Mouse (Mus musculus): ENCODE measurements around the gene Gnas.

Gnas gene

DNA sequence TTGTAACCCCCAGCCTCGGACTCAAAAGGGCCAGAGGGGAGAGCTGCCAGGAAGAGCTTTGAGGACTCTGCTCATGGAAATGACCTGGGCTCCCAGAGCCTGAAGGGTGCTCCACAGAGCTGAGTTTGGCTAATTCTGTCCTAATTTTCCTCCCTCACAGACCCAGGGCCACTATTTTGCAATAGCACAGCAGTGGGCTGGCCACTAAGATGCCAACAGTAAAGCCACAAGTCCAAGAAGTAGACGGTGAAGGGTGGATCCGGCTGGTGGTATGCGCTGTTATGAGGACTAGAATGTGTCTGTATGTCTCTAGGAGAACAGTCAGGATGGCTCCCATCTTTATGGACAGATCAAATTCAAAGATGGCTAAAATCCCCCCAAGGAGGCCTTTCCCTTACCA lies 74.4 kb downstream of the Gnas start:
- CTCF ChIA-PET, result no interaction called here

DNA sequence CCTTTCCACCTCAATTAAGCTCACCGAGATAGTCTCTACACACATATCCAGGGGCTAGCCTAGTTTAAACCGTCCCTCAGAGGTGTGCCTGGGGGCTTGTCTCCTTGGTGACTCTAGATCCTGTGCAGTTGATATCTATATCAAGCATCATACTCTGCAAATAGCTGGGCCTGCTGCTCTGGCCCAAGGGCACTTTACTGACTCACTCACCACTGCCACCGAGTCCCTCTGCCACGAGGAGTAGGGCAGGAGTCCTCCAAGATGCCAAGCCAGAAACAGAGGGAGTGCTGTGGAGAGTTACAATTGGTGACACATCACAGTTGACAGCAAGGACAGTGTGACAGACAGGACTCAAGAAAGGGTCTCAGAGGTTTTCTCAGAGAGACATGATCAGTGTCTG lies 75.5 kb downstream of the Gnas start:
- CTCF ChIA-PET, result no interaction called here

DNA sequence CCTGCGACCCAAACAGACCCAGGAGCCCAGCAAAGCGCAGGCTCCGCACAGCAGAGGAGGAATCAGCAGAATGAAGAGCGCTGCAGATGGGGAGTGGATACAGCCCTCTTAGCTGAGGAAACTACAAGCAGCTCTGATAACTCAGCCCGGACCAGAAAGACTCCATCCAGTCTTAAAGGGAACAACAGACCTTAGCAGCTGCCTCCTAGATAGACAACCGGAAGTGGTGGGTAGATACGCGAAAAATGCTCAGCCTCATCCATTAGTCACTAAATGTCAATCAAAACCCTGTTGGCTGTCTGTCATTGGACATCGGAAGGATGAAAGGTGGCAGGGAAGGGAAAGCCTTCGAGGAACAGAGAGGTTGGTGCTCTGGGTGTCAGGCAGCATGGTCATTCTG lies 82.5 kb downstream of the Gnas start:
- CTCF ChIA-PET, result no interaction called here

DNA sequence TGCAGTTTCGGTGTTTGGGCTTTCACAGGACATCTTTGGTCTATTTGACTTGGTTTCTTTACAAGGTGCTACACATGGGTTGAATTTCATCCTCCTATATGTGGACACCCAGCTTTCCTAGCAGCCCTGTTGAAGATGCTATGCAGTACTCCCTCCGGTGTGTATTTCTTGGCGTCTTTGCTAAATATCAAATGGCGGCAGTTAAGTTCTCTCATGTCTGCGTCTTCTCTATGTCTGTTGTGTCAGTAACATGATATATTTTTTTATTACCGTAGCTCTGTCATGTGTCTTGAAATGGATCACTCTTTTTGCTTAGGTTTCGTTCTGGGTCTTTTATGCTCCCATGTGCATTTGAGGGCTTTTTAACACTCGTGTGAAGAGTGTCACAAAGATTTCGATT lies 96.9 kb downstream of the Gnas start:
- CTCF ChIA-PET, result no interaction called here

DNA sequence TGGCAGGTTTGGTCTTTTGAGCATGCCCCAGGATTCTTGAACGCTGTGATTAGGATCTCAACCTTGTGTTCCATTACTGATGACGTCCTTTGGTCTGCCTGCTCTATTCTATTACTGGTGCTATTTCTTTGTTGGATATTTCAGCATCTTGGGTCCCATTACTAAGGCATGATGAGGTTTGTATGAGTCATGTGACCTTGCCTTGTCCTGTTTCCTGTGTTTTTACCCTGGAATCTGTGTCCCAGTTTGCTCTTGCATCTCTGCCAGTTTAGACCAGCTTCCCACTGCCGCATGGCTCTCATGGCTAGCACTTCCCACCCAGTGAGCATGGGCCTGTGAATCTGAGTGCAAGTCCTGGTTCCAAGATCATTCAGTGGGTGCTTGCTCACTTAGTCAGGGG lies 107.8 kb downstream of the Gnas start:
- CTCF ChIA-PET, result no interaction called here

DNA sequence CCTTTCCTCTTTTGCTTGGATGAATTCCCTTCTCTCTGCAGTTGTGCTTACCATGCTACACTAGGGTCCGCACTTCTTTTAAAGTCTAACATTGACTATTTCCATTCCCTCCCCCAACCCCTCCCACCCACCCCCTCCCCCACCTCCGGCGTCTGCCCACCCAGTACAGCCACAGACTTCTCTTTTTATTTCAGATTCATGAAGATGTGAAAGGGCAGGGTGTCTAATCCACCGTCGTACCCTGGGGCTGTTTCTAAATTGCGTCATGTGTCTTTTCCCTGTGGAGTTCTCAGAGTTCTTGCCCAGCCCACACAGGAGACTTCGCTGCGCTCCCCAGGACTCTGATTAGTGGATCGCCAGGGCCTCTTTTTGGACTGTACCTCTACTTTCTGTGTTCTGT lies 108.4 kb downstream of the Gnas start:
- CTCF ChIA-PET, result no interaction called here

DNA sequence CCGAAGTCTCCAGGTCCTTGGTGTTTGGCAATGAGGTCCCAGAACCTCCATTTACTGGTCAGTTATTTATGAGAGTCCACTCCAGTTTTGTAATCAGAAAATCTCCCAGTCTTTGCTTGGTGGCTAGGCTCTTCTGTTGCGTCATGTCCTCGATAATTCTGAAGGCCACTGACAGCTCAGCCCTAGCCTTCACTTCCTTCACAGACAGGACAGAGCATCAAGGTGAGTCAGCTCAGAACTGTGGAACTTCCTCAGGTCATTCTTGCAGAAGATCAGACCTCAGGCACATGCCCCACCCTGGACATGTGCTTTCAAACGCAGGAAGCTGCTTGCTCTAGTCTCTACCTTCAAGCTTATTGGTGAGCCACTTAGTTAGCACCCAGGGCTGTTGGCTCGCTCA lies 109.3 kb downstream of the Gnas start:
- CTCF ChIA-PET, result interaction anchor here (0.6 kb wide), 1 partner anchor 52 kb away, joined by 19 read pairs; no protein-coding TSS in a partner anchor

All from spleen, embryonic (tissue).